Mouse (Mus musculus) testis, adult 10 weeks (tissue): Measurements from ENCODE around the gene Omg. TPM values are rescaled to one million over a fixed set of nuclear protein-coding genes. Genes with fewer than 3 reads are reported as not detected.

Experiments
- polyA plus RNA-seq: library from polyadenylated mRNA; stranded (reverse); fragments of 350-450 nt; fragmentation: Illumina TruSeq; extraction: RNeasy Lipid Tissue Mini Kit (QIAGEN cat#74804); gene quantifications from one replicate; pipeline ENCODE4 v1.2.3, GENCODE M21; 2014; ENCODE audit warnings: low read depth, low replicate concordance

The Omg gene
- polyA plus RNA-seq, result not detected

GRCm38 (mm10) chr11:79503845-79504244 is at the start of gene Omg:
Gene Omg (minus strand): TSS chr11:79504084.

GRCm38 (mm10) chr11:79530333-79530761 is 26.5 kb upstream of the Omg start, which contains the start of the genes Evi2 and Evi2a:
Gene Evi2 (minus strand): TSS chr11:79530589.
Gene Evi2a (minus strand): TSS chr11:79530609.

GRCm38 (mm10) chr11:79523560-79524309 is 19.9 kb upstream of the Omg start, which contains the start of gene Evi2b:
Gene Evi2b (minus strand): TSS chr11:79523762.

Other genes with a start within 250 kb of the Omg start
- gene Wsb1, start 249.4 kb downstream of the Omg start, polyA plus RNA-seq, result 41.5 TPM
- gene Gm9964, start 207.2 kb downstream of the Omg start, polyA plus RNA-seq, result 1.5 TPM
- 61.1 TPM for gene Nf1, start 164.4 kb downstream of the Omg start, polyA plus RNA-seq
- 0.29 TPM for gene Evi2b, start 19.7 kb upstream of the Omg start, polyA plus RNA-seq
- gene Evi2, start 26.5 kb upstream of the Omg start, polyA plus RNA-seq, result 0.07 TPM
- gene Evi2a, start 26.5 kb upstream of the Omg start, polyA plus RNA-seq, result 1.3 TPM
- gene Rab11fip4, start 87.1 kb upstream of the Omg start, polyA plus RNA-seq, result 2.1 TPM